Mouse (Mus musculus) cerebellum, adult 2 months (tissue): Measurements from ENCODE around the gene Xpnpep1.

Source experiments
- CTCF ChIP-seq: fragments of 200-500 bp; IDR thresholded peaks from 2 replicates; pipeline ENCODE4 v1.5.1; 2011; ENCODE audit warnings: low read depth, mild to moderate bottlenecking, control low read depth, low read length, moderate library complexity, borderline replicate concordance; ENCODE audit not compliant: insufficient read depth
- POLR2A ChIP-seq: fragments of 200-500 bp; IDR thresholded peaks from 2 replicates; pipeline ENCODE4 v1.6.1; 2011; ENCODE audit warnings: low read length, control low read depth, borderline replicate concordance; ENCODE audit not compliant: insufficient read depth

DNA sequence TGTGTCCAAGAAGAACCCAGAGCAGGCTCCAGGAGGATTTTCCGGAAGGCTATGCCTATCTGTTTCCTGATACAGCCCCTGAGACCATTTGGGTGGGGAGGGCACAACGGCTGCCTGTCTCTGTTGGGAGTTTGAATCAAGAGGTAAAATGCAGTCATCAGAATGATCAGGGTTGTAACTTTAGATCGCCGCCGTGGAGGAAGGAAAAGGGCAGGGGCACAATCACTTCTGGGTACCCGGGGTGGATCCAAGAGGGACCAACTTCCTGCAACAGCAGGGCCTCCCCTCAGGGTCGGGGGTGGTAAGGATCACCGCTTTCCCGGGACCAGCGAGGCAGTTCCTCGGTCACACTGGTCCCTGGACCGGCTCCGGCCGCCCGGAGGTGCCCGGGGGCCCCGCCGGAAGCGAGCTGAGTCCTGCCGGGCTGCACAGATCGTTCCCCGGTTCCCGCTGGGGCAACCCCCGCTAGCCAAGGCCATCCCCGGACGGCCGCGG lies 2.0 kb downstream of the Xpnpep1 start:
- no peak for TF ChIP-seq POLR2A
- no peak for TF ChIP-seq CTCF
